Mouse (Mus musculus) heart, adult 2 months (tissue): ENCODE data around the gene Gm28778.

Experiments
- CTCF ChIP-seq: fragments of 200-600 bp; IDR thresholded peaks from 2 replicates; pipeline ENCODE4 v1.8.1; 2022; ENCODE audit warnings: antibody characterized with exemption, mild to moderate bottlenecking, moderate library complexity
- EP300 ChIP-seq: fragments of 200-500 bp; IDR thresholded peaks from 2 replicates; pipeline ENCODE4 v1.6.1; 2011; ENCODE audit warnings: low read depth, low read length, control low read depth; ENCODE audit not compliant: insufficient read depth
- POLR2A ChIP-seq: fragments of 200-500 bp; IDR thresholded peaks from 2 replicates; pipeline ENCODE4 v1.6.1; 2011; ENCODE audit warnings: mild to moderate bottlenecking, low read depth, low read length, control low read depth; ENCODE audit not compliant: insufficient read depth

DNA sequence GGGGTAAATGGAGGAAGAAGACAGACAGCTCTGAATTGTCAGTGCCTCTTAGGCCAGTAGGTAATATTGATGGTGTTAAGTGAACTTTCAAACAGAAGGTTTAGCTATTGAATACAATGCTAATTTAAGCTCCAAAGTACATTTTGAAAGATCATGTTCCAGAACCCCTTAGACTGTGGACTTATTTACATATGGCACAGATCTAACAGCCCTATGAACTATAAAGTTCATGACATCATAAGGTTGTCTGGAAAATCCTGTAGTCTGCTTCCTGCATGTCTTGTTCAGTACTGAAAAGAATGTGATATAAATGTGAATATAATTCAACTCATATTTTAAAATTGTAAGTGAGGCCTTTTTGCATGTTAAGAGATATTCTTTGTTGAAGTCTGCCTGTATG, 62.1 kb downstream of the Gm28778 start:
- TF ChIP-seq CTCF (no peak), EP300 (no peak), POLR2A (no peak)
